ENCODE assay signal across 11 mouse cellular contexts in the genomic region with DNA sequence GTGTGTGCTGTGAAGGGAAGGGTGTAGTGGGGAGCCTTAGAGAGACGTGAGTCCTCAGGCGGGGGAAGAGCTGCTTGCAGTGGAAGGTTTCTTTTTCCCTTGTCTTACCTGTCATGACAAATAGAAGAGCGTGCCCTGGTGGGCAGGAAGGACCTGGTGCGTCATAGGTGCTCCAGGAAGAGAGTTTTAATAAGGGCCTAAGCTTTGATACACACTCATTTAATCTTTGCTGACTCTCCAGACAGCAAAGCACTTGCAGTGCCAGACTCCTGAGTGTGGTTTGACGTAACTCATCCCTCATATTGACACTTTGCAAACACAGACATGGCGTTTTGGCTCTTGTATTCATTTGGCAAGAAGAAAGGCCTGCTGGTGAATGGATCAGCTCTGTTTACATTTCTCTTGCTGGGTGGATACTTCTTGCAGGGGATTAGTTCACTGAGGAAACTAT. TPM values are rescaled to one million over a fixed set of nuclear protein-coding genes. Genes with fewer than 3 reads are reported as not detected.
A peak's percentile ranks its signal among the peaks of the same experiment; 100 is the strongest.
DNase-seq lines count a peak whose midpoint lies in the region; ATAC-seq and TF ChIP-seq lines count a peak whose summit lies in the region.
"Had no signal": no experiment of that assay in that cellular context is flagged by ENCODE, and none has a peak within 500 bp of the region (broad histone marks: within the 10 kb centered on the region; RNA-seq: fewer than 3 reads in every experiment).

No protein-coding gene starts in this region.

- no peaks in the 10 kb centered on the region for H3K9me3 ChIP-seq in kidney, embryonic 16.5 days (ENCODE audit: low read length)
- H3K9me3 ChIP-seq in intestine, embryonic 15.5 days, result no peaks in the 10 kb centered on the region
- H3K9me3 ChIP-seq: forebrain, embryonic 12.5 days; limb, embryonic 13.5 days had no signal

- H3K4me2 ChIP-seq in kidney, embryonic 16.5 days (replicated peaks; ENCODE audit: low read depth, low read length), result no peak overlapping the region
- peak overlapping the region; percentile 46 for H3K4me2 ChIP-seq in intestine, embryonic 15.5 days (replicated peaks)
- H3K4me2 ChIP-seq: forebrain, embryonic 12.5 days; limb, embryonic 13.5 days had no signal

- no peak for ATAC-seq in kidney, embryonic 16.5 days (ENCODE audit: low FRiP score, low TSS enrichment)
- ATAC-seq in intestine, embryonic 15.5 days, result peak; percentile 82
- ATAC-seq in erythroid progenitor cell, adult 5-6 weeks (replicated peaks; ENCODE audit: low FRiP score, poor library complexity, severe bottlenecking), result no peak
- ATAC-seq in megakaryocyte progenitor cell, adult 5-6 weeks (replicated peaks; ENCODE audit: poor library complexity), result no peak

- peak; percentile 16 for DNase-seq in kidney, postnatal 14 days
- DNase-seq in brain, embryonic 14.5 days (ENCODE audit: low read depth), result peak; percentile 53
- DNase-seq in skeletal muscle tissue, adult 2 months (ENCODE audit: low read depth, low spot score), result peak; percentile 30
- DNase-seq in natural killer cell, adult 2 months (ENCODE audit: low spot score in 2 of 2), result no peak
- DNase-seq: retina, postnatal 1 day had no signal

- no peaks in the 10 kb centered on the region for H3K27me3 ChIP-seq in kidney, embryonic 16.5 days (ENCODE audit: insufficient read depth, low read length)
- H3K27me3 ChIP-seq in intestine, embryonic 15.5 days (replicated peaks), result no peaks in the 10 kb centered on the region
- H3K27me3 ChIP-seq: forebrain, embryonic 12.5 days; limb, embryonic 13.5 days had no signal

- no peak overlapping the region for H3K9ac ChIP-seq in kidney, embryonic 16.5 days (replicated peaks; ENCODE audit: low read length)
- H3K9ac ChIP-seq in intestine, embryonic 15.5 days, result peak overlapping the region; percentile 28; the same call in 1 of the 2 replicates
- H3K9ac ChIP-seq: forebrain, embryonic 12.5 days; limb, embryonic 13.5 days had no signal

- H3K4me1 ChIP-seq in kidney, embryonic 16.5 days (ENCODE audit: insufficient read depth, low read length), result peaks cover 7% of the 10 kb centered on the region
- H3K4me1 ChIP-seq in intestine, embryonic 15.5 days (replicated peaks), result peaks cover 29% of the 10 kb centered on the region

- TF ChIP-seq POLR2A in brain, embryonic 14.5 days (IDR thresholded peaks at IDR 0.05; ENCODE audit: borderline replicate concordance, extremely low read depth, insufficient read depth, insufficient read length, poor library complexity, severe bottlenecking), result no peak

- 52% methylated on average over 6 of the region's 6 CpGs for WGBS in kidney, embryonic 16.5 days
- 17% methylated on average over 6 of the region's 6 CpGs for WGBS in intestine, embryonic 15.5 days

- H3K36me3 ChIP-seq in kidney, embryonic 16.5 days (ENCODE audit: insufficient read depth, low read length), result peaks cover 18% of the 10 kb centered on the region
- H3K36me3 ChIP-seq in intestine, embryonic 15.5 days, result peaks cover 13% of the 10 kb centered on the region

- H3K4me3 ChIP-seq in kidney, embryonic 16.5 days (ENCODE audit: low read length), result no peak overlapping the region
- H3K4me3 ChIP-seq in intestine, embryonic 15.5 days (replicated peaks), result no peak overlapping the region
- H3K4me3 ChIP-seq: forebrain, embryonic 12.5 days; limb, embryonic 13.5 days had no signal

- no peak overlapping the region for H3K27ac ChIP-seq in kidney, embryonic 16.5 days (ENCODE audit: low read length)
- H3K27ac ChIP-seq in intestine, embryonic 15.5 days, result peak overlapping the region; percentile 48
- H3K27ac ChIP-seq: forebrain, embryonic 12.5 days; limb, embryonic 13.5 days had no signal

- no peak for TF ChIP-seq CTCF in brain, embryonic 14.5 days (IDR thresholded peaks at IDR 0.05; ENCODE audit: borderline replicate concordance, extremely low read depth, insufficient read depth, insufficient read length)

RNA-seq across cellular contexts. Expression of gene Ubr4, which starts 34.5 kb away (rescaled TPM):
- 72.2 and 73.6 TPM in 2 replicates for polyA plus RNA-seq in kidney, embryonic 16.5 days (2015; fragmentation: Nextera tagmentation; extraction: Ambion mirVana)
- polyA plus RNA-seq in brain, embryonic 14.5 days (2012; rRNA removed), result 200 and 228 TPM in 2 replicates
- 52.7 and 59.0 TPM in 2 replicates for polyA plus RNA-seq in intestine, embryonic 15.5 days (2015; fragmentation: Nextera tagmentation; extraction: Ambion mirVana)
- total RNA-seq in erythroid progenitor cell, adult 5-6 weeks (2015; ENCODE audit: low replicate concordance), result 141 and 175 TPM in 2 replicates
- 117 and 123 TPM in 2 replicates for total RNA-seq in erythroid progenitor cell, adult 5-6 weeks (2017; ENCODE audit: low replicate concordance)
- total RNA-seq in megakaryocyte progenitor cell, adult 5-6 weeks (2015), result 63.6 and 83.1 TPM in 2 replicates
- total RNA-seq in megakaryocyte progenitor cell, adult 5-6 weeks (2017), result 41.7 and 46.1 TPM in 2 replicates

RNA-seq across cellular contexts. Expression of gene Emc1, which starts 34.5 kb away (rescaled TPM):
- 27.6 and 32.7 TPM in 2 replicates for polyA plus RNA-seq in kidney, embryonic 16.5 days (2015; fragmentation: Nextera tagmentation; extraction: Ambion mirVana)
- 48.1 and 56.0 TPM in 2 replicates for polyA plus RNA-seq in brain, embryonic 14.5 days (2012; rRNA removed)
- 21.2 TPM in 2 replicates for polyA plus RNA-seq in intestine, embryonic 15.5 days (2015; fragmentation: Nextera tagmentation; extraction: Ambion mirVana)
- 8.0 and 14.4 TPM in 2 replicates for total RNA-seq in erythroid progenitor cell, adult 5-6 weeks (2015; ENCODE audit: low replicate concordance)
- 23.4 and 42.7 TPM in 2 replicates for total RNA-seq in erythroid progenitor cell, adult 5-6 weeks (2017; ENCODE audit: low replicate concordance)
- 19.2 and 19.8 TPM in 2 replicates for total RNA-seq in megakaryocyte progenitor cell, adult 5-6 weeks (2015)
- total RNA-seq in megakaryocyte progenitor cell, adult 5-6 weeks (2017), result 30.3 and 42.6 TPM in 2 replicates

RNA-seq across cellular contexts. Expression of gene Mrto4, which starts 34.5 kb away (rescaled TPM):
- 122 and 123 TPM in 2 replicates for polyA plus RNA-seq in kidney, embryonic 16.5 days (2015; fragmentation: Nextera tagmentation; extraction: Ambion mirVana)
- 56.6 and 62.0 TPM in 2 replicates for polyA plus RNA-seq in brain, embryonic 14.5 days (2012; rRNA removed)
- 119 and 122 TPM in 2 replicates for polyA plus RNA-seq in intestine, embryonic 15.5 days (2015; fragmentation: Nextera tagmentation; extraction: Ambion mirVana)
- 29.2 and 30.6 TPM in 2 replicates for total RNA-seq in erythroid progenitor cell, adult 5-6 weeks (2015; ENCODE audit: low replicate concordance)
- 9.9 and 11.1 TPM in 2 replicates for total RNA-seq in erythroid progenitor cell, adult 5-6 weeks (2017; ENCODE audit: low replicate concordance)
- 150 and 154 TPM in 2 replicates for total RNA-seq in megakaryocyte progenitor cell, adult 5-6 weeks (2015)
- total RNA-seq in megakaryocyte progenitor cell, adult 5-6 weeks (2017), result 72.2 and 75.9 TPM in 2 replicates

Comparison
In these comparisons a context has a peak if more than half of its experiments do, and no peak if none do; other contexts are left out.
1. DNase-seq: peak in kidney, postnatal 14 days (single experiment), brain, embryonic 14.5 days (single experiment) and skeletal muscle tissue, adult 2 months (single experiment); none in natural killer cell, adult 2 months (0 of 2).